Mouse (Mus musculus): ENCODE measurements around the gene Oxsm.

DNA sequence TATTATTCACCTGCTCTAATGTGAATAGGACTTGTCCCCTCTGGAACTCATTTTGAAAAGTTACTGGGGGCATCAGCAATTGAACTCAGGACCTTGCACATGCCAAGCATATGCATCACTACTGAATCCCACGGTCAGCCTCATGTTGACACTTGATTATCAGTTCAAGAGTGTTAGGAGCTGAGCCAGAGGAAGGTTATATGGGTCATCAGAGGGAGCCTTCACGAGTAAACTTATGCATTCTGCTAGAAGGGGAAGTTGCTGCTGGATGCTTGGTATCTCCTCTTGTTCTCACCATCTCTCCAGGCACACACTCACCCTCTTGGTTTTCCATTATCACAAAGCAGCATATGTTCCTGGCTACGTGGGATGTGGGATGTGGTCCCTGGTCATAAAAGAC is 47.9 kb downstream of the Oxsm start:
- no peak for TF ChIP-seq CTCF (IDR thresholded peaks at IDR 0.05; ENCODE audit: insufficient read depth, low read depth, low read length)
- TF ChIP-seq POLR2A (IDR thresholded peaks at IDR 0.05; ENCODE audit: insufficient read depth, low read depth, low read length) = no peak

All from olfactory bulb, adult 2 months (tissue).